Mouse (Mus musculus) right cerebral cortex, adult 18-20 months (tissue): ENCODE measurements around the gene Wdr25.

Experiments
- DNase-seq: peaks from one replicate; pipeline ENCODE4 v3.0.0; 2022; ENCODE audit warnings: mixed read lengths

The Wdr25 gene

DNA sequence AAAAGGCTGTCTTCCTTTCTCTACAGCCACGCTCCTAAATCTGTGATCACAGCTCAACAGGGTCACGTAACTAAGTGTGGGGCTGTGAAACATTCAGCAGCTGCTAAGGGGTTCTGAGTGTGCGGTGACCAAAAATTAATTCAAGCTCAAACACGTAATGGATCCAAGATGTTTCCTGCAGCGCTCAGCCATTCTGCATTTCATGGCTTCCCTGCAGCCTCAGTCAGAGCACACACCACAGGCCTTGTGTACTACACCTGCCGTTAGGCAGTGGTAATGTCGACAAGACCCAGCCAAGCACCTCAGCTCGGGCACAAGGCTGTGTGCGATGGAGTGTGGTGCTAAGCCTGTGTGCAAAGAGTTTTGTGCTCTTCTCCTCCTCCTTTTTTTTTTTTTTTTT, 94.0 kb downstream of the Wdr25 start:
- DNase-seq: no peak

DNA sequence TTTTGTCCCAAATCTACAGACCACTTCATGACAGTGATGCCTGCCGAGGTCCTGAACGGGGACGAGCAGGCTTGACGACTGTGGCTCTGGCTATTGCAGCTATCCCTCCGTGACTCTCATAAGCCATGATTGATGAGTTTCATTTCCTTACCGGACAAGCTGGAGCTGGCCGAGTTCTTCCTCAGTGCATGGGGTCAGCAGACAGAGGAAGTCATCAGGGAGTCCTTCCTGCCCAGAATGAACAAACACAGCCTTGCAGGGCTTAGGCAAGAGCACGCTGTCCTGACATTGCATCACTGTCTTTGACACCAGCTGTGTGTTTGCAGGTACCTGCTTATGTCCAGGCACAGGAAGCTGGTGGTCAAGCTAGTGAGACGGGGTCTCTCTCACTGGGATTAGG, 97.0 kb downstream of the Wdr25 start:
- DNase-seq: no peak

DNA sequence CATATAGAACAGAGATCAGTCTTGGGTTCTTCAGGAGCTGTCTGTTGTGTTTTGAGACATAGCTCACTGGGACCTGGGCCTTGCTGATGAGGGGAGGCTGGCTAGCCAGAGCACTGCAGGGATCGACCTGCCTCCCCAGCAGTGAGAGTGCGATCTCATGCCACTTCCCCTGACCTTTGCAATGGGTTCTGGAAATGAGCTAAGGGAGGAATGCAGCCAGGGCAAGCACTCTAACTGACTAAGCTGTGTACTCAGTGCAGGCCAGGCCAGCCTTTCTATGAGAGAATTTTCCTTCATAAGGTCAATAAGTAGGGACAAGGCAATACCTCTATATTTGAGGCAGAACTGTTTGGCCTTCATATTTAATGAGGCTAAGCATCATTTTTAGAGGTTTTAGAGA, 99.6 kb downstream of the Wdr25 start:
- DNase-seq: no peak

DNA sequence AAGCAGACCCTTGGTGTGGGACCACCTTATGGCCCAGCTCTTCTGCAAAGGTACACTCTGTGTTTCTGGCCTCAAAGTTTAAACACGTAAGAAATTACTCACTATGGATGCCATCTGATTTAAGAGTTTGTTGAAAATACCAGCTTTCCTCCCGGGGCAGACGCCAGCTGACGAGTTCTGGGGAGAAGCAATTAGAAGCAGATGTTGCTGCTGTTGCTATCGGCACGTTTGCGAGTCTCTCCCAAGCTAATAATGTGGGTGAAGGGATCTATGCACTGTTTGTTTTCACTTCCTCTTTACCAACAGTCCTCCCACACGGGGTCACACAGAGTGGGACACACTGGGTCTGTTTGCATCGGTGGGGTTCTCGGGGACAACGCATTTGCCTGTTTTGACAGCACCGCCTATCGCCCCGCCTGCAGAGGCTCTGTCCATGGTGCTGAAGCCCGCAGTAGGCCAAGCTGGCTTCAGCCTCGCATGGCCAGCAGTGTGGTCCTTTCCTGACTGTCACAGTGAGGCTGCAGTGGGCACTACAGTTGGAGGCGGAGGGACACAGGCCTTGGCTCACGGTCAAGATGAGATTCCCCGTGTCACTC, 101.1 kb downstream of the Wdr25 start:
- DNase-seq: peak; percentile 22

DNA sequence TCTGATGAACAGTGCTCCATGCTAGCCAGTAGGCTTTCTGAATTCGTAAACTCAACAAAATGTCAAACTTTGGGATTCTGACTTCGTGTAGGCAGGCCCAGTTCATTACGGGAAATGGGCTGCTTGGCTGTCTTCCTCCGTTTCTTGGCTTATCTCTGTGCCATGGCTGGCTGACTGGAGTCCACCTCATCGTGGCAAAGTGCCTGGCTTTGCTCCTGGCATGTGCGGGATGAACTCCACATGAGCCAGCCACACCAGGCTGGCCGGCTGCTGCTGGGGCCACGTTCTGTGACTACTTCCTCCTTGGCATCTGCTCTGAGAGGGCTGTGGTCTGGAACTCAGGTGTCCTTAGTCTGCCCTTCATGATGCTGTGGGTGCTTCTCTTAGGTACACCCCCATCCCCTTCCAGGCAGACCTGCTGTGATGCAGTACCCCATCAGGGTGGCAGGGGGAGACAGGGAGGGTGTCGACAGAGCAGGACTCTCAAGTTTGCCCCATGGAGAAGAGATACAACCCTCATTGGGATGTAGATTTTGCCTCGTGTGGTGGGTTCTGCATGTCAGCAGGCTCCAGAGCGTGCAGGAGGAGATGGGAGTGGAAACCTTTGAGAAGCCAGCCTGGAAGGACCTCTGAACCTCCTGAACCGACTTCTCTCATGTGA, 102.7 kb downstream of the Wdr25 start:
- no peak for DNase-seq

DNA sequence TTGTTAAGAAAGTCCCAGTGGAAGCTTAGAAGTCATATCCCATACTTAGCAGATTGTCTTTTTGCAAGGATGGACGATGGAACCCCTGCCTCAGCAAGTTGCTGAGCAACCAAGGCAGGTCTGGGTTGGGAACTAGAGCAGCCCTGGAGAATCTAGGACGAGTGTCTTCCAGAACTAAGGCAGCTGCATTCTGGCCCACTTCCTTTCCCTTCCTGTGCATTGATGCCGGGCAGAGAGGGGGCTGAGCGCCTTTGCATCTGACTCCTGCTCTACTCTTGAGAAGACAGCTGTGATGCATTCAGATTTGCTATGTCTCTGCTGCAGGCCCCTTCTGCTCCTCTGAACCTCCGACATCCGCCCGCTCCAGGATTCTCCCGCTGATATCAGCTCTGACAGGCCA, 103.8 kb downstream of the Wdr25 start:
- DNase-seq: no peak

DNA sequence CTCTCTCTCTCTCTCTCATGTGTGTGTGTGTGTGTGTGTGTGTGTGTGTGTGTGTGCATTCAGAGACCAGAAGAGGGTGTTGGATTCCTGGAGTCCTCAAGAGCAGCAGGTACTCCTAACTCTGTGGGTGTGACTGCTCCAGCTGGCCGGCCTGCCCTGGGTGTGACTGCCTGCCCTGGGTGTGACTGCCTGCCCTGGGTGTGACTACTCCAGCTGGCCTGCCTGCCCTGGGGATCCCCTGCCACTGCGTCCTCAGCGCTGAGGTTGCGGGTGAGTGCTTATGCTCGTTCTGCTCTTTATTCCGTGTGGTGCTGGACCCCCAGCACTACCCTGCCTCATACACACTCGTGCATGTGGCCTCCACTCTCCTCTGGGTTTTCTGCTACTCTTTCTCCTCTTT, 109.5 kb downstream of the Wdr25 start:
- DNase-seq: no peak

DNA sequence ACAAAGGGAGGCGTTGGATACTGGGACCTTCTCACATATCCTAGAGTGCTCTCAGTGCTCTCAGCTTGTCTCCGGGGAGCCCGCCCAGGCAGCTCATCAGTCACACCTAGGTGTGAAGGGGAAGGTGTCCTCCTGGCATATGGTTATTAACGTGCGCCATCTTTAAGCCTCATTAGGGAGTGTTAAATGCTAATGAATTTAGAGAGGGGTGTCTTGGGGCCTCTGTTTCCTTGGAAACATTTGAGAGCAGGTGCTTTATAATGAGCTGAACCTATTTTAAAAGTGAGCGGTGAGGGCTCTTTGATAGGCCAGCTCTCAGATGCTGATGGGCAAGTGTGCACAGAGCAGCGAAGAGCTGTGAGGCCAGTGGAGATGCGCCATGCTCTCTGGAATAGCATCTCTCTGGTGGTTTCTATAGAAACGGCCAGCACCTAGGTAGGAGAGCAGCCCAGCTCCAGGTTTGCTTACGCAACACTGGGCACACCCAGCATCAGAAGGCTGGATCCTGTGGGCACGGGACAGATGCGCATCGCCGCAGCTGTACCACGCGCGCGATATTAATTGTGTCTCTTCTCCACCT, 116.7 kb downstream of the Wdr25 start:
- DNase-seq: peak; percentile 45

DNA sequence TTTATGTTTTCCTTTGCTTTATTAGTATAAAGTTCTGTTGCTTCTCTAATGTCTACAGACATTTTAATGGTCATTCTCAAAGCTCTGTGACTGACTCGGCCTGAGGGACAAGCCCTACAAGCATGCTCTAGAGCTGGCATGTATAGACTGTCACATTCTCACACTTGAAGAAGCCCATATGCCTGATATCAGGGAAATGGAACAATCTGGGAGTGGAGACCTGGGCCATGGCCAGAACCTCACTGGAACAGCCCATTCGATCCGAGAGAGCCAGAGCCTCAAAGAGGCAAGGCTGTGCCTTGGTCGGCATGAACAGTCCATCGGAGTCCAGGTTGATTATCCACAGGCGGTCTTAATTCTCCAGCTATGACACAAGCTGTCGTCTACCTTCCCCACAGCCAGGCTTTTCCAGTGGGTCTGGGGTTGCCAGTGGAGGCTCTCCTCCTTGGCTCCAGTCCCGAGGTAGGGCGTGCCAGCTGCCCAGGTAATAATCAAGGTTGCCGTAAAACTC, 128.8 kb downstream of the Wdr25 start:
- DNase-seq: no peak

DNA sequence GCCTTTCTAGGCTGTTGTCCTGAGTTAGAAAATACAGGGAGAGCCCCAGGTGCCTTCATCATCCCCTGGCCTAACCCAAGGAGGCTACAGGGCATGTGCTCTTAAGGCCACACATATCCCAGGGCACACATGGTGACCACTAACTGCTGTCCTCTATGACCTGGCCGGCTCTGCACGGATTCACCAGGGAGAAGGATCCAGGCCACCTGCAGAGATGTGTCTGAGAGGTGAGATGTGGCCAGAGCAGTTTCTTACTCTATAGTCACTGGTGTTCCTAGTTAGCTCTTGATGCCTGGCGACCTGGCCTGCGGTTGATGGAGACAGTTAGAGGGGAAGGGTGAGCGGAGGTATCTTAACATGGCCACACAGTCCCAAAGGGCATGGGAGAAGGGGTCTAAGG, 129.5 kb downstream of the Wdr25 start:
- DNase-seq: no peak

DNA sequence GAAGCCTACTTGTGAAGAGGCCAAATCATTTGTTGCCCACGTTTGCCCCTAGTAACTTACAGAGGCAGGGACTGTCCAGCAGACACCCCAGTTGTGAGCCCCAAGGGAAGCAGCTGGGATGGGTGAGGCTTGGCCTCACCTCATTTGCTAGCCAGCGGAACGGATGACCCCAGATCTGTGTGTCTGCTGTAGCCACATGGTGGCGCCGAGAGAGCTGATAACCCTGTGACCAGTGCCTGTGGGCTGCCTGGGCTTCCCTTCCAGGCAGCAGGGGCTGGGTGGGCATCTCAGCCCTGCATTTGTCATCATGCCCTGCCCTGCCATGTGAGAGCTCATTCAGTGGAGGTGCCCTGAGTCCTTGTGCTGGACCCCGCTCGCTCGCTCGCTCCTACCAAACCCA, 130.3 kb downstream of the Wdr25 start:
- no peak for DNase-seq

DNA sequence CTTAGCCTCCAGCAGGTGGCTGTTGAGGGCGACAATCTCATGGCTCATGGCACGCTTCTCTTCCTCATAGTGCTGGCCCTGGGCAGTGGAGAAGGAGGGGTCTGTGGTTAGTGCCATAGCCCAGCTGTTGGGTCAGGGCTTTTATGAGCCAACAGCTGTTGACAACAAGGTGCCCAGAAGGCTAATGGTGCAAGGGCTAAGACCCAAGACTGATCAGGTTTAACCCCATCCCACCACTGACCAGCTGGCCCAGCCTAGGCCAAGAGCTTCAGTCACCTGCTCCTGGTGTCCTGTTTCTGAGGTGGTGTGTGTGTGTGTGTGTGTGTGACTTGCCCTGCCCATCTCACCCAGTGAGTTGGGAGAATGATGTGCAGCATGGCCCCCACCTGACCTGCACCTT, 143.6 kb downstream of the Wdr25 start:
- no peak for DNase-seq

DNA sequence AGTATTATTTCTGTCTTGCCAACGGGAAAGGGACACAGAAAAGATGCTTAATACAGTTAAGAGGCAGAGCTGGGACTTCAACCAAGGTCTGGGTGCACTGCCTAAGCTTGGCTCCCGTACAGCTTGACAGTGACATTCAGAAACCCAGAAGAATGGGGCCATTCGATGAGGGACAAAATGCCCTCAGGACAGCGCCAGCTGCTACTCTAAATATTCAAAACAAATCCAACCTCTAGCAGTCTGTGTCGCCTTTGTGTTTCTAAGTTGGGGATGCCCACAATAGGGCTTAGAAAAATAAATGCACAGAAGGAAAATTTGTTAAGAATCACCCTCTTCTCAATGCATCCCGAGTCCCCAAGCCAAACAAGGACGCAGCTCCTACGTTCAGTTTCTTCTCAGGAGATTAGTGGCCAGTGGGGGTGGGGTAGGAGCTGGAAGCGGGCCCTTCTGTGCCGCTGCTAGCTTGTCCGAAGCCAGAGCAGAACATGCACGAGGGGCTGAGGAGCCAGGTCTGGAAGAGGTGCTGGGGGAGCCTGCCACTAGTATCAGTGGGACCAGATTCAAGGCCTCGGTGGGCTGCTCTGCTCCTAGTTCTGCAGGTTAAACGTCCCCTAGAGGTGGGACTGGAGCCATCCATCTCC, 144.9 kb downstream of the Wdr25 start:
- DNase-seq: peak; percentile 40

DNA sequence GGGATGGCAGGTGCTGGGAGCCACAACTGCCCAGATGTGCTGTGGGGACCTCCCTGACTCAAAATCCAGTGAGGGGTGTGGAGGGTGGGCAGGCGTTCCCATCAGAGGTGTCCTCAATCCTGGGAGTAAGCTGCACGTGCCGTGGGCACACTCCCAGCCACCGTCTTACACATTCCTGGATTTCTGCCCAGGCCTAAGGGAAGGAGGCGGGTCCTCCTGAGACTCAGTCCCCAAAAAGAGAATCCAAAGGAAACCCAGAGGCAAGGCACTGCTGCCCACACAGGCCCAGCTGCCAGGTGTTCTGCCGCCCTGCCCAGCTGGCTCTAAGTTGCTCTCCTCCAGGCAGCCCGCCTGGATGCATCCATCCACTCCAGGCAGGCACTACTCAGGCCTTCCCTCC, 145.9 kb downstream of the Wdr25 start:
- peak; percentile 28 for DNase-seq

DNA sequence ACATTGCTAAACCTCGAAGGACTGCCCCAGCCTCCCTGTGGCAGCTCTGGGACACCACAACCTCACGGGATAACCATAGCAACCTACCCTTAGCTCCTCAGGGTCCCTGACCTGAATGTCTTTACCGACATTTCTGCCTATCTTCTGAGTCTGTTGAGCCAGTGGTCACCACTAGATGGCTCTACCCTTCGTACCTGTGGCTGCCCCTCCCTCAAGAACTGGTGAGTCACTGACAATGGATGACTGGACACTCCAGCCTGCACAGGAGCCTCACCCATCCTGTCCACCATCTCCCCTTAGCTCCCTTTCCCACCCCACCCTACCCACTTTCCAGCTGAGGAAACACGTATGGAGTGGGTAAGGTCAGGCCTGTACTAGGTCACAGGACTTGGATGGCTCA, 151.1 kb downstream of the Wdr25 start:
- DNase-seq: no peak

DNA sequence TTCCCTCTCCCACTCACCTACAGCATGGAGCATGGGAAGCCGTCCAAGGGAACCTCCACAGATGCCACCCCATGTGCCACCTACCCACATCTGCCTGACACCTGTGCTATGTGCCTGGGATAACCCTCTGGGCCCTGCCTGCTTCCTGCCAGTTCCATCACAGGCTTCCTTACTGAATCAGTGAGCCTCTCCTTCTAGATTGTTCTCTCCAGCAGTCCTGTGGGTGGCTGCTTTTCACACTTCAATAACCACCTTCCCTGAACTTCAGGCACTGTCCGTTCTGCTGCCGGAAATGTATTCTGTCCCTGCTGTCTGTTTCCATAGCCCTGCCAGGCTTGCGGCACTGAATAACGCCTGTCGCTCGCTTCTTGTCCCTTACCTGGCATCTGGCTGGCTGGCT, 152.2 kb downstream of the Wdr25 start:
- no peak for DNase-seq

DNA sequence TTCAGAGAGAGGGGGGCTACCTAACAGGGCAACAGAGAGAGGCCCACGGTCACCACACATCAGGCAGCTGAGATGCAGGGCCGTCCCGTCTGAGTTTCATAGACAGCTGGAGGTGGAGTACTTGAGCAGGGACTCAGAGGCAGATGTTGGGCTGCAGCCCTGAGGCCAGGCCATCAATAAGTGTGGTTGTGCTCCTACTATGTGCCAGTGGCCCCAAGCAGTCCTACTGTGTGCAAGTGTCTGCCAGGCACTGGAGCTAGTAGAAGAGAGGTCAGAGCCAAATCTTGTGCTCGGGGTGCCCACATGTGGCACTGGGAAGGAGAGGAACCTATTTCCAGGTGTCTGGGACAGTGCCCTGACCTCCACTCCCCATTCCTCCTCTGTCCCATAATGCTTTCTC, 156.5 kb downstream of the Wdr25 start:
- DNase-seq: no peak

DNA sequence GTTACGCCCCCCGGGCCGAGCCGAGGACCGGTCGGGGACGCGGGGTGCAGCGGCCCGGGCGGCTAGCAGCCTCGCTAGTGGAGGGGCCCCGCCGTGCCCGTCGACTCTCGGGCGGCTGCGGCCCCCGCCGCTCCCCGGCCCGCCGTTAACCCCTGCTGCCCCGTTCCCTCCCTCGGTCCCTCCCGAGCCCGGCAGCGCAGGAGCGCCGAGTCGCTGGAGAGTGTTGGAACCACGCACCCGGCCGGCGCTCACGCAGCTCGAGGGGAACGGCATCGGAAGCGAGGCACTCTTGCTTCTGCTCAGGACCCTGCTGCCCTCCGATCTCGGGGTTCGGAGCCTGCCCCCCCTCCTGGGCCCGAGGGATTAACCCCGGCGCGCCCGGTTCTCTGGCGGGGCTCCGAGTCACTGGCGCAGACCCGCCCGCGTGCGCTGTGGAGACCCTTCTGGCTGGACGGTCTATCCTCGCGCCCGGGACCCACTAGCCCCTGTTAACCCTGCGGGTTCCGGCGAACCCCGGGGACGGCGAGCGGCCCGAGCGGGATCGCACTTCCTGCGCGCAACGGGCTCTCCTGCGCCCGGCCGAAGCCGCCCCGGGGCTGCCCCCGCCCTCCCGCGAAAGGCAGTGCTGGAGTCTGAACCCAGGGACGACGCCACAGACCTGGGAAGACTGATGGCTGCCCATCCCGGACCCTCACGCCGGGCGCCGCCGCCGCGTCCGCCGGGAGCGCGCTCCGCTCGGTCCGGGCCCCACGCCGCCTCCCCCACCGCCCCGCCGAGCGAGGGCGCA, 159.8 kb downstream of the Wdr25 start:
- DNase-seq: no peak

DNA sequence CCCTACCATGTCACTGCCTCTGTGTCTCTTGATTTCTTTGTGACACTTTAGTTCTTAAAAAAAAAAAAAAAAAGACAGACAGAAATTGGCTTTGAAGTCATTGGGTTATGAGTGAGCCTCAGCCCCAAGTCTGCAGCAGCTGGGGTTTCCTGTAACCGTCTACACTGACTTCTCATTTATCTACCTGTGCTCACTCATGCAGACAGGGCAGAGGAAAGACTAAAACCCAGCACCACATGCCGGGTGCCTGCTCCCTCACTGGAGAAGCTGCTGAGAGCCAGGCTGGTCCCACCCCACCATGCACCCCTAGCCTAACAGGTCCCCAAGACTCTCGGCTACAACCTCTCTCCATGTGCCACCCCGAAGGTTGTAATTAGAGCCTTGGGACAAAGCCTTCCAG, 164.3 kb downstream of the Wdr25 start:
- DNase-seq: no peak

DNA sequence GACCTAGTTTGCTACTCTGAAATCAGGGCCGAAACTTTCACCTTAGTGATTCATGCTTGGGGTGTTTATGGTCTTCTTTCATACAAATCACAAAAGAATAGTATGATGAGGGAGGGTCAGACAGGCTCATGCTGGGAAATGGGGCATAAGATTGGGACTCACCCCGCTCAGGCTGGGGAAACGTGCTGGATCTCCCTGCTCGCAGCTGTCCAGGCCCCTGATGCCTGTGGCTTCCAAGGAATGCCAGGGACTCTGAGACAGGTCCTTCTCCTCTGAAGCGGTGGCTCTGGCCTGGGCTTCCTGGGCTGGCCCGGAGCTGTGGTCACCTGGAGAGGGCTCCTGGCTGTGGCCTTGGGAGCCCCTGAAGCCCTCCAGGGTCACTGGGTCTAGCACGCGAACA, 165.2 kb downstream of the Wdr25 start:
- DNase-seq: no peak

DNA sequence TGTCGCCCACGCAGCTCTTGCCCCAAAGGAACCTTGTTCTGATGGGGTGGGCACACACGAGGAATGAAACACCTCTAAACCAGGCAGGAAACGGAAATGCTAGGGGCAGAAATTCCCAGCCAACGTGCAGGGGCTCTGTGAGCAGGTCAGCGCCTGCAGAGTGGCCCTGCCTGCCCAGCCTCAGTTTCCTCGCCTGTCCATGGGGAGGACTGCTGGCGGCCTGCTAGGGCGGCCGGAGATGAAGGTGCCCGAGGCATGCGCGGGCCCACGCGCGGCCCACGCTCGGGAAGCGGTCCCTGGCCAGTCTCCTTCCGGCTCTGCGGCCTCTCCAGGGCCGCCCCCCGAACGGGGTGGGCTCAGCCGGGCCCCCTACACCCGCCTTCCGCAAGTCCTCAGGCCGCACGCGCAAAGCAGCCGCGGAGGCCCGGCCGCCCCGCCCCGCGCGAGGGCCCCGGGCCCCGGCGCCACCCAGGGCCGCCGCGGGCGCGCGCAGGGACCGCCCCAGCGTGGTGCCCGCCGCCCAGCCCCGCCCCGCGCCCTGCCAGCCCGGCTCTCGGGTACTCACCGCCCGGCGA, 174.2 kb downstream of the Wdr25 start:
- peak; percentile 59 for DNase-seq

DNA sequence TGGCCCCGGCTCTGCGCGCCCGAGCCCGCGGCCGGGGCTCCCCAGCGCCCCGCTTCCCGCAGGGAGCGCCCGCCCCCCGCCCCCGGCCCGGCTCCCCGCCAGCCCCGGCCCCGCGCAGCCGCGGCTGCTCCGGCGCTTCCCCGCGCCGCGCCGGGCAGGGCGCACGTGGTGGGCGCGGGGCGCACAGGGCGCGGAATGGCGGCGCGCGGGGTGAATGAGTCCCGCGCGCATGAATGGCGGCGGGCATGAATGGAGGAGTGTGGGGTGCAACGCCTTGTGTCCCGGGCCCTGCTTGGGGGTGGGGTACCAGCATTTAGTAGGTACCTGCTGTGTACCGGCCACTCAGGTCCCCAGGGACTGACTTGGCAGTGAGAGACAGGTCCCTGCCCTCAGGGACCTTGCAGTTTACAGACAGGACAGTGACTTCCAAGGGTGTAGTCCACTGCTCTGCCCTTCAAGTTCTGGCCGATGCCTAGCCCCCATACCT, 174.8 kb downstream of the Wdr25 start, which contains the start of gene Begain:
TSS of gene Begain (minus strand) at position 51 of the 487 bp plus-strand sequence.
- no peak for DNase-seq

DNA sequence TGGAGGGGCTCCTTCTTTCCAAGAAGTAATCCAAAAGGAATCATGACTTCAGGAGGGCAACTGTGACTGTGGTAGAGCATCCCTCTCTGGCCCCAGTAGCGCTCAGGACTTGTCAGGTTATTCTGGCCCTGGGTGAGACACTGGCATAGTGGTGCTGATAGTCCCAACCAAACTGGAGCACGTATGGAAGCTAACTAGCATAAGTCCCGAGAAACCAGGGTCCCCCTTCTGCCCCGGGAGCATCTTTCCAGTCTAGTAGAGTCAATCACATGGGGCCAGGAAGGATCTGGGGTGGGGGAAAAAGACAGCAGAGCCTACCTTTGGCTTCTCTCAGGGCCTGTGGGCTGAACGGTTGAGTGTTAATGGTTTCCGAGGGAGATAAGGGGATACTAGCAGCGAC, 175.3 kb downstream of the Wdr25 start:
- DNase-seq: no peak
